17 mouse cellular contexts compared by ENCODE assay signal in the genomic region with DNA sequence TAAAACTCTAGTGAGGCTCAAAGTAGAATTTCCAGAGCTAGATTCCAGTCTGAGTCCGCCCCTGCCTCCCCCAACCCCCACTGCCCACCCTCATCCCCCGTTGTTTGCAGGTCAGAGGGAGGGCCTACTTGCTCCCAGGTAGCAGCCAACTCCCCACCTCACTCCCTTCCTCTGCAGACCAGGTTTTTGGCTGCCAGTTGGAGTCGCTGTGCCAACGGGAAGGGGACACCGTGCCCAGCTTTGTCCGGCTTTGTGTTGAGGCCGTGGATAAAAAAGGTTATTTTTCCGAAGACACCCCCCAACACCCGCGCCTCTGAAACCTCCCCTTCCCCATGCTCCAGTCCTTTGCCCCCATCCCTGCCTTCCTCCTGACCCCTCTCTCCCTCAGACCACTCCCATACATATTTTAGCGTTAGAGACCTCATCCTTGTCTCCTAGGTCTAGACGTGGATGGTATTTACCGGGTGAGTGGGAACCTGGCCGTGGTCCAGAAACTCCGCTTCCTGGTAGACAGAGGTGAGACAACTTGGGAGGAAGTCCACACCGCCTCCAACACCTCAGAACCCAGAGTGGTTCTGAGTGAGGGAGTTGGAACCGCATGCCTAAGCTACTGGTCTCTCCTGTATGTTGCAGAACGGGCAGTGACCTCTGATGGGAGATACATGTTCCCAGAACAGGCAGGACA. TPM values are rescaled to one million over a fixed set of nuclear protein-coding genes. Genes with fewer than 3 reads are reported as not detected.
A peak's percentile ranks its signal among the peaks of the same experiment; 100 is the strongest.
DNase-seq lines count a peak whose midpoint lies in the region; ATAC-seq and TF ChIP-seq lines count a peak whose summit lies in the region.
"Had no signal": no experiment of that assay in that cellular context is flagged by ENCODE, and none has a peak within 500 bp of the region (broad histone marks: within the 10 kb centered on the region; RNA-seq: fewer than 3 reads in every experiment).

No protein-coding gene starts in this region.

- peaks cover 96% of the 10 kb centered on the region for H3K27me3 ChIP-seq in embryonic facial prominence, embryonic 13.5 days
- no peaks in the 10 kb centered on the region for H3K27me3 ChIP-seq in stomach, postnatal 0 days (ENCODE audit: control insufficient read depth, insufficient read depth, low read length)

- peak overlapping the region; percentile 52; the same call in 1 of the 2 replicates for H3K4me3 ChIP-seq in embryonic facial prominence, embryonic 13.5 days
- H3K4me3 ChIP-seq in stomach, postnatal 0 days (ENCODE audit: low read depth, low read length), result no peak overlapping the region

- no peak for TF ChIP-seq EP300 in stomach, postnatal 0 days (optimal IDR thresholded peaks at IDR 0.05)

- peak; percentile 51 for DNase-seq in kidney, postnatal 10 days
- no peak for DNase-seq in kidney, postnatal 36 days
- DNase-seq in retina, postnatal 1 day, result peak; percentile 19
- no peak for DNase-seq in retina, embryonic 14.5 days (ENCODE audit: low spot score)
- DNase-seq in spleen, adult 12 weeks (ENCODE audit: low spot score), result no peak
- DNase-seq in stomach, postnatal 0 days (ENCODE audit: low spot score), result no peak
- DNase-seq: cerebellum, adult 9-11 months; kidney, adult 11 months; lung, adult 2 months had no signal

- H3K9ac ChIP-seq in embryonic facial prominence, embryonic 13.5 days, result no peak overlapping the region
- no peak overlapping the region for H3K9ac ChIP-seq in stomach, postnatal 0 days (ENCODE audit: low read length)
- H3K9ac ChIP-seq: midbrain, embryonic 12.5 days; neural tube, embryonic 12.5 days had no signal

- peaks cover 26% of the 10 kb centered on the region for H3K36me3 ChIP-seq in embryonic facial prominence, embryonic 13.5 days
- H3K36me3 ChIP-seq in stomach, postnatal 0 days (ENCODE audit: control insufficient read depth, insufficient read depth, low read length), result no peaks in the 10 kb centered on the region
- H3K36me3 ChIP-seq: midbrain, embryonic 12.5 days; neural tube, embryonic 12.5 days had no signal

- WGBS in embryonic facial prominence, embryonic 13.5 days, result 46% methylated on average over 18 of the region's 18 CpGs
- 57% methylated on average over 18 of the region's 18 CpGs for WGBS in stomach, postnatal 0 days

- no peaks in the 10 kb centered on the region for H3K9me3 ChIP-seq in embryonic facial prominence, embryonic 13.5 days
- no peaks in the 10 kb centered on the region for H3K9me3 ChIP-seq in stomach, postnatal 0 days (ENCODE audit: control insufficient read depth, low read length)
- H3K9me3 ChIP-seq: forebrain, embryonic 13.5 days; midbrain, embryonic 12.5 days; neural tube, embryonic 12.5 days had no signal

- no peak for ATAC-seq in embryonic facial prominence, embryonic 13.5 days (ENCODE audit: insufficient number of reproducible peaks, insufficient read depth, low FRiP score, low TSS enrichment, low read depth)
- no peak for ATAC-seq in stomach, postnatal 0 days (ENCODE audit: low FRiP score, low TSS enrichment)
- ATAC-seq: activated CD4-positive, CD25-positive, alpha-beta regulatory T cell, adult 4 months; forebrain, embryonic 13.5 days; hindbrain, embryonic 16.5 days had no signal

- no peak overlapping the region; the same call in 1 of the 2 replicates for H3K4me2 ChIP-seq in embryonic facial prominence, embryonic 13.5 days
- no peak overlapping the region for H3K4me2 ChIP-seq in stomach, postnatal 0 days (replicated peaks; ENCODE audit: low read depth)

- H3K4me1 ChIP-seq in embryonic facial prominence, embryonic 13.5 days, result peaks cover 23% of the 10 kb centered on the region
- H3K4me1 ChIP-seq in stomach, postnatal 0 days (replicated peaks; ENCODE audit: control insufficient read depth, insufficient read depth), result peaks cover 10% of the 10 kb centered on the region; the same call in 1 of the 2 replicates

- H3K27ac ChIP-seq in embryonic facial prominence, embryonic 13.5 days, result no peak overlapping the region
- no peak overlapping the region for H3K27ac ChIP-seq in stomach, postnatal 0 days (replicated peaks)
- H3K27ac ChIP-seq: forebrain, embryonic 13.5 days; midbrain, embryonic 12.5 days; neural tube, embryonic 12.5 days had no signal

- TF ChIP-seq CTCF in stomach, postnatal 0 days (IDR thresholded peaks at IDR 0.05; ENCODE audit: low read depth), result no peak

RNA-seq across cellular contexts. Expression of a gene that starts 5.8 kb away (rescaled TPM):
- polyA plus RNA-seq in embryonic facial prominence, embryonic 13.5 days (2015; fragmentation: Nextera tagmentation; extraction: Ambion mirVana), result 3.1 and 3.4 TPM in 2 replicates
- polyA plus RNA-seq in stomach, postnatal 0 days (2015; fragmentation: Nextera tagmentation; extraction: Ambion mirVana), result 5.2 and 5.7 TPM in 2 replicates

RNA-seq across cellular contexts. Expression of a gene that starts 14.2 kb away (rescaled TPM):
- polyA plus RNA-seq in embryonic facial prominence, embryonic 13.5 days (2015; fragmentation: Nextera tagmentation; extraction: Ambion mirVana), result 17.5 and 19.8 TPM in 2 replicates
- 2.3 and 2.4 TPM in 2 replicates for polyA plus RNA-seq in stomach, postnatal 0 days (2015; fragmentation: Nextera tagmentation; extraction: Ambion mirVana)

RNA-seq across cellular contexts. Expression of a gene that starts 16.0 kb away (rescaled TPM):
- polyA plus RNA-seq in embryonic facial prominence, embryonic 13.5 days (2015; fragmentation: Nextera tagmentation; extraction: Ambion mirVana), result 113 and 128 TPM in 2 replicates
- 66.6 and 70.4 TPM in 2 replicates for polyA plus RNA-seq in stomach, postnatal 0 days (2015; fragmentation: Nextera tagmentation; extraction: Ambion mirVana)

RNA-seq across cellular contexts. Expression of a gene that starts 26.6 kb away (rescaled TPM):
- polyA plus RNA-seq in embryonic facial prominence, embryonic 13.5 days (2015; fragmentation: Nextera tagmentation; extraction: Ambion mirVana), result 0.07 TPM in 1 of 2 replicates, not detected in the other
- polyA plus RNA-seq in stomach, postnatal 0 days (2015; fragmentation: Nextera tagmentation; extraction: Ambion mirVana), result 0.02 and 0.12 TPM in 2 replicates
- polyA plus RNA-seq: heart, embryonic 14.5 days; midbrain, embryonic 12.5 days; neural tube, embryonic 12.5 days; spleen, adult 2 months had no signal

RNA-seq across cellular contexts. Expression of a gene that starts 38.8 kb away (rescaled TPM):
- 14.9 and 19.2 TPM in 2 replicates for polyA plus RNA-seq in embryonic facial prominence, embryonic 13.5 days (2015; fragmentation: Nextera tagmentation; extraction: Ambion mirVana)
- polyA plus RNA-seq in stomach, postnatal 0 days (2015; fragmentation: Nextera tagmentation; extraction: Ambion mirVana), result 8.5 and 8.9 TPM in 2 replicates

Comparison
In these comparisons a context has a peak if more than half of its experiments do, and no peak if none do; other contexts are left out.
1. DNase-seq: peak in kidney, postnatal 10 days (single experiment) and retina, postnatal 1 day (single experiment); none in kidney, postnatal 36 days (0 of 2), retina, embryonic 14.5 days (single experiment), spleen, adult 12 weeks (single experiment) and stomach, postnatal 0 days (single experiment).